Mouse (Mus musculus) embryonic facial prominence, embryonic 15.5 days (tissue): ENCODE measurements around the gene Muc13. TPM values are rescaled to one million over a fixed set of nuclear protein-coding genes. Genes with fewer than 3 reads are reported as not detected.

Experiments used
- ATAC-seq: fragments of 200-750 bp; cut with Nextera tagmentation; 2 replicates; pipeline ENCODE4 v1.8.0; 2017; ENCODE audit warnings: low read depth, moderate TSS enrichment; ENCODE audit not compliant: insufficient number of reproducible peaks, low FRiP score, low TSS enrichment
- H3K27ac ChIP-seq: fragments of 300-500 bp; sonication (generic); replicated peaks from 2 replicates; pipeline ENCODE4 v1.5.1; 2015; ENCODE audit warnings: mild to moderate bottlenecking, inconsistent platforms
- H3K27me3 ChIP-seq: fragments of 300-500 bp; sonication (generic); 2 replicates; pipeline ENCODE4 v1.6.1; 2015; ENCODE audit warnings: inconsistent platforms
- H3K36me3 ChIP-seq: fragments of 300-500 bp; sonication (generic); 2 replicates; pipeline ENCODE4 v1.6.1; 2015; ENCODE audit warnings: mild to moderate bottlenecking, inconsistent platforms
- H3K4me1 ChIP-seq: fragments of 300-500 bp; sonication (generic); 2 replicates; pipeline ENCODE4 v1.6.1; 2015; ENCODE audit warnings: inconsistent platforms
- H3K4me2 ChIP-seq: fragments of 300-500 bp; sonication (generic); replicated peaks from 2 replicates; pipeline ENCODE4 v1.6.1; 2015; ENCODE audit warnings: mild to moderate bottlenecking, inconsistent platforms
- H3K4me3 ChIP-seq: fragments of 300-500 bp; sonication (generic); replicated peaks from 2 replicates; pipeline ENCODE4 v1.5.1; 2015; ENCODE audit warnings: mild to moderate bottlenecking, inconsistent platforms
- H3K9ac ChIP-seq: fragments of 300-500 bp; sonication (generic); 2 replicates; pipeline ENCODE4 v1.6.1; 2015; ENCODE audit warnings: inconsistent platforms
- H3K9me3 ChIP-seq: fragments of 300-500 bp; sonication (generic); replicated peaks from 2 replicates; pipeline ENCODE4 v1.6.1; 2016; ENCODE audit warnings: inconsistent platforms
- WGBS: fragments of 180-500 bp; shearing (Covaris S2); methylation state at CpG from one replicate; pipeline ENCODE4 v1.1.7; 2015; 5-methylcytosine and 5-hydroxymethylcytosine counted together
- polyA plus RNA-seq: library from polyadenylated mRNA; unstranded; fragments of >200 nt; fragmentation: Nextera tagmentation; extraction: Ambion mirVana; gene quantifications from 2 replicates; pipeline ENCODE4 v1.2.1, GENCODE M21; 2015

The Muc13 gene
- polyA plus RNA-seq, 1 experiment from 2014 or later, result 0.52 TPM

DNA sequence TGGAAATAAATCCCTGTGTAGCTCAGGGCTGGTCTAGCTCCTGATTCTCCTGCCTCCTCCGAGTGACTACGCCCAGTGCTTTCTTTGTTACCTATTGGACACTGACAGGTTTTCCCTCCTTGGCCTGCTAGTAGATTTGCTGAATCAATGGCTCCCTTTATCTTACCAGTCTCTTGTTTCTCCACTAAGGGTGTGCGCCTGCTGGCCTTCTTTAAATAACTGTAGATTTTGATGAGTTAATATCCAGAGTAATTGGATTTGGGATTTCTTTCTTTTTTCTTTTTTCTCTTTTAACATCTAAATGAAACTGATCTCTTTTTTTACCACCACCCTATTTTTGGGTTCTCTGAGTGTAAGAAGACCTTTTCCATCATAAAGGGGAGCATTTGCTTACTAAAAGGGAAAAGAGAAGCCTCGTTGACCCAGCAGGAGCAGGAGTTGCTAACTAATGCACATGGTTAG, 50.3 kb downstream of the Muc13 start:
- 56% methylated on average over 4 of the region's 4 CpGs for WGBS

DNA sequence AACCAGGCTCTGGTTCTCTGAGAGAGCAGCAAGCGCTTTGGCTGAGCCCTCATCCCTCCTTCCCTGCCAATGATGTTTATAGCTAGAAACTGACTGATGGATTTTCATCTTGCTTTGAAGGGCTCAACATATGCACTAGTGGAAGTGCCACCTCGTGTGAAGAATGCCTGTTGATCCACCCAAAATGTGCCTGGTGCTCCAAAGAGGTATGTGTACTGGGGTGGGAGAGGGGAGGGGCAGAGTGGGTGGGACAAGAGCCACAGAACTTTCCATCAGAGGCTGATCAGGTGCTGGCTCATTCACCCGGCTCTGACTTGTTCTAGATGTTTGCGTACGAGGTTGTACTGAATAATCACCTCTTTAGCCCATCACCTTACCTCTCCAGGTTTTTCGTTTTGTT, 51.0 kb downstream of the Muc13 start:
- H3K4me3 ChIP-seq, result no peak overlapping the region
- no peaks in the 10 kb centered on the region for H3K9me3 ChIP-seq
- no peak for ATAC-seq
- H3K36me3 ChIP-seq, result peaks cover 17% of the 10 kb centered on the region
- no peak overlapping the region for H3K4me2 ChIP-seq
- peaks cover 11% of the 10 kb centered on the region; the same call in 1 of the 2 replicates for H3K4me1 ChIP-seq
- H3K27ac ChIP-seq, result no peak overlapping the region; the same call in 1 of the 2 replicates
- no peaks in the 10 kb centered on the region for H3K27me3 ChIP-seq
- WGBS, result 69% methylated on average over 6 of the region's 6 CpGs
- H3K9ac ChIP-seq, result no peak overlapping the region

More for the DNA sequence above, 50.3 kb downstream of the Muc13 start:
- no peak for ATAC-seq
- H3K36me3 ChIP-seq, result peaks cover 17% of the 10 kb centered on the region
- H3K4me2 ChIP-seq, result no peak overlapping the region
- H3K9ac ChIP-seq, result no peak overlapping the region
- no peaks in the 10 kb centered on the region for H3K27me3 ChIP-seq
- peaks cover 15% of the 10 kb centered on the region; the same call in 1 of the 2 replicates for H3K4me1 ChIP-seq
- H3K27ac ChIP-seq, result no peak overlapping the region
- H3K4me3 ChIP-seq, result no peak overlapping the region
- no peaks in the 10 kb centered on the region for H3K9me3 ChIP-seq

DNA sequence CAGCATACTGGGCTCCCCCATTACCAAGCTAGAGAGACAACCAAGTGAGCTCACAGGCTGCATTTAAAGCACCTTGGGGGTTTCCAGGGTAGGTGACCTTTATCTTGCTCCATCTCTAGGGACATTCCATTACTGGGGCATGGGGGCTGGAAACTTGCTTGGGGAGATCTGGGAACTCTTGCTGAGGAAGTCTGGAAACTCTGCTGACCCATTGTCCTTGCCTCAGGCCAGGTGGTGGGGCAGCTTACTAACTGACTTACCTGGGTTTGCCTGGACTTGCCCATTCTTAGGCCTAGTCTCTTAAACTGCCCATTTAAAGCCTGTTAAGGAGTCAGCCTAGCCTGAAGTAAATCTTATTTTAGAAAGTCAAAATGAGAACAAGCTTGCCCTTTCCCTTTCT, 59.4 kb downstream of the Muc13 start:
- H3K4me3 ChIP-seq, result no peak overlapping the region
- no peak for ATAC-seq
- 0 out of 2 replicates have a peak, but pooled peaks cover 7% of the 10 kb centered on the region for H3K4me1 ChIP-seq
- no peak overlapping the region for H3K27ac ChIP-seq
- no peaks in the 10 kb centered on the region for H3K27me3 ChIP-seq
- peaks cover 6% of the 10 kb centered on the region; the same call in 1 of the 2 replicates for H3K36me3 ChIP-seq
- H3K9me3 ChIP-seq, result no peaks in the 10 kb centered on the region
- H3K9ac ChIP-seq, result no peak overlapping the region
- H3K4me2 ChIP-seq, result no peak overlapping the region

DNA sequence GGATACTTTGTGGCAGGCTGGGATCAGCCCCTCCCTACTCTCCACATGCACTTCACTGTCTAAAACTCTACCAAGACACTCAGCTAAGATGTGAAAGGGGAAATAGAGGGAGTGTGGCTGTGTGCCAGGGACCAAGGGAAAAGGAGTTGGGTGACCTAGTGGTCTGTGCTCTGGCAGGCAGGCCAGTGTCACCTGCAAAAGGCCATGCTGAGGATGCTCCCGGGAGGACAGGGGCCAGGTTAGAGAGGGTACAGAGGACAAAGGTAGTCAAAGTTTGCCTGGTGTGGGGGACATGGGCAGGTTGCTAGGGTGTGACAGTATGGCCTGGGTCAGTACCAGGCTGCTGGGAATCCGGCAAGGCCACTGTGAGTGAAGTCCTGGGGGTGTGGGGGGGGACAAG, 64.9 kb downstream of the Muc13 start:
- no peak for ATAC-seq
- WGBS, result 80% methylated on average over 2 of the region's 2 CpGs
- H3K4me3 ChIP-seq, result no peak overlapping the region
- no peaks in the 10 kb centered on the region for H3K27me3 ChIP-seq
- H3K4me2 ChIP-seq, result no peak overlapping the region
- no peak overlapping the region for H3K9ac ChIP-seq
- peaks cover 29% of the 10 kb centered on the region for H3K4me1 ChIP-seq
- H3K27ac ChIP-seq, result no peak overlapping the region
- no peaks in the 10 kb centered on the region for H3K36me3 ChIP-seq
- no peaks in the 10 kb centered on the region for H3K9me3 ChIP-seq

DNA sequence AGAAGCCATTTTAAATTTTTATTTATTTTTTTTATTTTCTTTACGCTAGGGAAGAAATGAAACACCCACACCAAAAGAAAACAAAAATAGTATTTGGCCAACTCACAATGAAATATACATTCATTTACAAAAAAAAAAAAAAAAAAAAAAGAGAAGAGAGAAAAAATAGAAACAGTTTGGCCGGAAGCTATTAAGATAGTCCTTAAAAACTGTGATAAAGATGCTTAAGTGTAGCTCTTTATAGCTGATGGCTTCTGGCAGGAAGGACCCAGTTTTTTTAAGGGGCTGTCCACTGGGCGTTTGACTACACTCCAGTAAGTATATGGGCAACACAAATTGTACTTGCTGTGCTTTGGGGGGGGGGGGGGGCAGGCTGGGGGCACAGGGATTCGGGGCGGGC, 65.5 kb downstream of the Muc13 start:
- no peak for ATAC-seq
- no peak overlapping the region for H3K4me2 ChIP-seq
- no peaks in the 10 kb centered on the region for H3K9me3 ChIP-seq
- 58% methylated on average over 5 of the region's 5 CpGs for WGBS
- H3K36me3 ChIP-seq, result no peaks in the 10 kb centered on the region
- no peak overlapping the region for H3K9ac ChIP-seq
- H3K27me3 ChIP-seq, result no peaks in the 10 kb centered on the region
- H3K27ac ChIP-seq, result no peak overlapping the region
- no peak overlapping the region for H3K4me3 ChIP-seq
- H3K4me1 ChIP-seq, result peaks cover 29% of the 10 kb centered on the region

DNA sequence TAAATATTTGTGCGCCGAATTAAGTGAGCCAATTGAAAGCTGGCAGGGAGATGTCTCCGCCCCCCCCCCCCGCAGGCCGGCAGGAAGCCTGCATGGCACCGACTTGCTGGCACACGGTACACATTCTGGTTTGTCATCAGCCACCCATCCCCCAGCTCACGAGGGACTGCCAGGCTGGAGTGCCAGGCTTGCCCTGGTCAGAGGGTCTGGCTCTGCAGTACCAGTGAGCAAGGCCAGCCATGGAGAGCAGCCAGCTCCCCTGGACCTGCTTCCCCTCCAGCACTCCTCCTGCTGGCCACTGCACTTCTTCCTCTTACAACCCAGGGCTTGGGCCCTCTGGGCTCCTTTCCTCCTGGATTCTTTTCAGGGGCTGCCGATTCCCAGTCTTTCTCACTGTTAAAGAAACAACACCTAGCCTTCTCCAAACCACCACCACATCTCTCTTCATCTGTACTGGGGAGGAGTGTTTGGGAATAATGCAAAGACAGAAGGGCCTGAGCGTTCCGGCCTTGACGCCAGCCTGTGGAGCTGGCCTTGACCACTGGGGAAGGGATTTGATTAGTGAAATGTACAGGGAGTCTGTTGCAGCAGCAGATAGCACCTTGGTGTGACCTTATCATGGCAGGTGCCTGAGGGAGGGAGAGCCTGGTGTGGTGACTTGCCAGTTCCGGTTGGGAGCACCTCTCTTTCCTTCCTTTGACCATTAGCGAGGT, 66.3 kb downstream of the Muc13 start:
- H3K27ac ChIP-seq, result peak overlapping the region; percentile 17; the same call in 1 of the 2 replicates
- no peak overlapping the region for H3K9ac ChIP-seq
- peaks cover 22% of the 10 kb centered on the region for H3K4me1 ChIP-seq
- H3K9me3 ChIP-seq, result no peaks in the 10 kb centered on the region
- no peak overlapping the region for H3K4me3 ChIP-seq
- 0 out of 2 replicates have a peak, but pooled peaks have one; percentile 63 for ATAC-seq
- WGBS, result 43% methylated on average over 14 of the region's 14 CpGs
- H3K27me3 ChIP-seq, result no peaks in the 10 kb centered on the region
- 0 out of 2 replicates have a peak overlapping the region, but pooled peaks have one; percentile 4 for H3K4me2 ChIP-seq
- H3K36me3 ChIP-seq, result no peaks in the 10 kb centered on the region

DNA sequence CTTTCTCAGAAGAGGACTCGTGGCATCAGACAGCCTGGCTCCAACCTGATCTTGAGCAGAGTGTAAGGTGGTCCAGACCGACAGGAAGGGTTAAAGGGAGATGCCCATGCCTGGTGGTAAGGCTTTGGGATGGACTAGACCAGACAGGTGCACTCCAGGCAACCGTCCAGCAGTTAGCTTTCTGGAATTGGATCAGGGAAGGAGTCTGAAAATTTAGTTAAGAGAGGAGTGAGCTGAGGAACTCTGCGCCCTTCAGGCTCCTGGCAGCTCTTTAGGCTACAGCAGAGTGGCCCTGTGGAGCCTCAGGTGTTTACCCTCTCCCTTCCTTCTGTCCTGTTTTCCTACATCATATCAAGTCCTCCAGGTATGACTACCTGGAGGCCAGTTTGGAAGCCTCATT, 68.6 kb downstream of the Muc13 start:
- no peaks in the 10 kb centered on the region for H3K9me3 ChIP-seq

DNA sequence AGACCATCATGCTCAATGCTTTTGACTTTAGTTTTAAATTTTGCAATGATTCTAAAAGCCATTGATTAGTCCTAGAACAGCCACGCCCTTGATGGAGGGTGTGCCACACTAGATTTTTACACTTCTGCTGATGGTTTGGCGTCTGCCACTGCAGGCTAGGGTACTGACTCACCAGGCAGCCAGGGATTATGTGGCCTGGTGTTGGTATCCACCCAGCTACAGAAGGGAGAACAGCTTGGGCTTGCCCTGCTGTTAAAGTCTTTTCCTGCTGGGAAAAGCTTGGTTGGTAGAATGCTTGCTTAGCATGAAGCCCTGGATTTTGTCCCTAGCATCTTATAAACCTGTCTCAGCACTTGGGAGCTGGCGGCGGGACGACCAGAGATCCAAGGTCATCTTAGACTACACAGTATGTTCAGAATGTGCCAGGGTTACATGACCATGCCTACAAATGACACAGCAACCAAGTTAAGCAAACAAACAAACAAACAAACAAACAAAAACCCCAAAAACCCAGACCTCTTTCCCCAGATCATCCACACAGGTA, 69.4 kb downstream of the Muc13 start:
- no peaks in the 10 kb centered on the region for H3K9me3 ChIP-seq
- peaks cover 22% of the 10 kb centered on the region for H3K4me1 ChIP-seq
- H3K27me3 ChIP-seq, result no peaks in the 10 kb centered on the region
- peaks cover 7% of the 10 kb centered on the region; the same call in 1 of the 2 replicates for H3K36me3 ChIP-seq
- H3K27ac ChIP-seq, result no peak overlapping the region
- no peak overlapping the region for H3K4me3 ChIP-seq
- H3K9ac ChIP-seq, result no peak overlapping the region
- H3K4me2 ChIP-seq, result no peak overlapping the region
- WGBS, result 79% methylated on average over 5 of the region's 5 CpGs
- ATAC-seq, result no peak

More for the DNA sequence above, 68.6 kb downstream of the Muc13 start:
- H3K36me3 ChIP-seq, result peaks cover 7% of the 10 kb centered on the region; the same call in 1 of the 2 replicates
- H3K9ac ChIP-seq, result no peak overlapping the region
- H3K4me2 ChIP-seq, result no peak overlapping the region
- H3K4me1 ChIP-seq, result peaks cover 22% of the 10 kb centered on the region
- 77% methylated on average over 4 of the region's 4 CpGs for WGBS
- no peak overlapping the region for H3K4me3 ChIP-seq
- H3K27me3 ChIP-seq, result no peaks in the 10 kb centered on the region
- ATAC-seq, result no peak
- H3K27ac ChIP-seq, result no peak overlapping the region

Other genes with a start within 250 kb of the Muc13 start
- 19.5 and 20.4 TPM in 2 replicates for gene Heg1, start 109.7 kb upstream of the Muc13 start, polyA plus RNA-seq
- 118 and 123 TPM in 2 replicates for gene Itgb5, start 35.6 kb downstream of the Muc13 start, polyA plus RNA-seq
- 45.0 and 45.5 TPM in 2 replicates for gene Umps, start 173.0 kb downstream of the Muc13 start, polyA plus RNA-seq